Mouse (Mus musculus) thymus, adult 18-20 months (tissue): ENCODE results near the gene Epor.

Experiments
- DNase-seq, 2 experiments: peaks; one replicate each; pipeline ENCODE4 v3.0.0; 2022; ENCODE audit warnings: mixed read lengths in 2 of 2

Epor gene

GRCm38 (mm10) chr9:21936692-21937570 lies 26.4 kb downstream of the Epor start, which contains the start of gene Plppr2:
Gene Plppr2 (plus strand): TSS chr9:21937033.
- DNase-seq: peak; percentile 66 to 79

DNA sequence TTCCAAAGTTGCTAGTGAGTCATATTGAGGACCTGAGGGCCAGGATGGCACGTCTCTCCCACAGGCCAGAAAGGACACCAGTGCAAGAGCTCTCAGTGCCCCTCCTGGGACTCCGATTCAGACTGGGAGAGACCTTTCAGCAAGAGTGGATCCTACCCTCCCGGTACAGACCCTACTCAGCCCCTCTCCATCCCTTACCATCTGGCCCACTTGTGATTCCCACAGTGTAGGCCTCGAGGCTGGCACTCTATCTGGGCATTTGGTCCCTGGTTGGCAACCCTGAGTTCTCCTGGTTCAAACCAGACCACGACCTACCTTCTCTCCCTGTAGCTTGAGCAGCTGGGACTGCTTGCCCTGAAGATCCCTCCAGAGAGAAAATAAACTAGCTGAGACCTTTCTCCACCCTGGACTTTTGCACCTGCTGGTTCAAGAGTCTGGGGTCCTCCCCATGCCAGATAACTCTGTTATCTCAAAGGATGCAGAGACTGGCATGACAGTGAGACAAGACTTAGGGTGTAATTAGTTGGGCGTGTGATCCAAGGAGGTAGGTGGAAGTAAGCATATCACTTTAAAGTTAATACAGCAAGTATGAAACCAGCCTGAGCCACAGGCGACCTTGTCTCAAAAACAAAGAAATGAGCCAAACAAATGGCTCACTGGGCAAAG lies 27.7 kb downstream of the Epor start:
- no peak for DNase-seq

DNA sequence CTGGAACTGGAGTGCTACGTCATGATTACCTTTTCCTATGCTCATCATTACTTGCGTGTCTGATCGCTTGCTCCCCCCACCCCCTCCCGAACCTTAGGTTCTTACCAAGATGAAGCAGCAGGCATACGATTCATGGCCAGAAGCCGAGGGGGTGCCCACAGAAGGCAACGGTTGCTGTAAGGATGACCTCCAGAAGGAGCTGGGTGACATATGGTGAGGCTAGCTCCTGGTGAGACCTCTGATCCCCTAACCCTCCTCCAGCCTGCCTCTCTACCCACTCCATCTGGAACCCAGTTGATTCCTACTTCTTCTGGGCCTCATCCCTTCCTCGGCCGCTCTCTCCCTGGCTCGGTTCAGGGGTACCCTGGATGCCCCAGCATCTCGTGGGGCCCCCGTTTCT lies 29.3 kb downstream of the Epor start:
- no peak for DNase-seq

DNA sequence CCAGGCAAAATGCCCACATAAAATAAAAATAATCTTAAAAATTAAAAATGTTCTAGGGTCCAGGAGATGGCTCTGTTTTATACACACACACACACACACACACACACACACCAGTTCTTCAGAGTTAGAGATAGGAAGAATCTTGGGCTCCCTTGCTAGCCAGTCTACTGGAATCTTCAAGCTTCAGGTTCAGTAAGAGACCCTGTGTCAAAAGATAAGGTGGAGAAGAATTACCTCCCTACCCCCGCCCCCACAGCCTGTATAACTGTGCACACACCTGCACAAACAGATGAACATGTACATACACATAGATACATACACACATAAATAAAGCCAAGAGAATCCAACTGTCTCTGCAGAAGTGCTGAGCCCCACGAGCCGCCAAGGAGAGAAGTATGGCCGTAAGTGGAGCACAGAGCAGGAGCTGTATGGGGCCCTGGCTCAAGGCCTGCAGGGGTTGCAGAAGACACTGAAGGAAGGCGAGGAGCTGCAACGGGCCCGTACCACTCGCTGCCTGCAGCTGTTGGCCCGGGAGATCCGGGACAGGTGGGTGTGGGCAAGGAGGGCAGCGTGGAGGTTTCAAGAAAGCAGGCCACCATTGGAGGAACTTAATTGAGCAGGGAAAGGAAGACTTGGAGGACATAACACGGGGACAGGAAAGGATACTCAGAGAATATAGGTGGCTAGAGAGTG lies 30.7 kb downstream of the Epor start:
- no peak for DNase-seq

DNA sequence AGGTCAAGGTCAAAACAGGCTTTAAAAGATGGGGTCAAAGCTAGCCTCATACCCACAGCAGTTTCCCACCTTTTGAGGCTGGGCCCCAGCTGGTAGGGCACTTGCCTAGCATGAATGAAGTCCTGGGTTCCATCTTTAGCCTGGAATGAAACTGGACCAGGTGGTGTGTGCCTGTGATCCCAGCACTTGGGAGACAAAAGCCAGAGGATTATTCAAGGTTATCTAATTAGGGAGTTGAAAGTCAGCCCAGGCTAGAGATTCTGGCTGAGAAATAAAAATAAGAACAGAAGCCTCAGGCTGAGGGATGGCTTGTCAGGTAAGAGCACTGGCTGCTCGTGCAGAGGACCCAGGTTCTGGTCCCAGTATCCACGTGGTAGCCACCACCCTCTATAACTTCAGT lies 31.3 kb downstream of the Epor start:
- DNase-seq: no peak

DNA sequence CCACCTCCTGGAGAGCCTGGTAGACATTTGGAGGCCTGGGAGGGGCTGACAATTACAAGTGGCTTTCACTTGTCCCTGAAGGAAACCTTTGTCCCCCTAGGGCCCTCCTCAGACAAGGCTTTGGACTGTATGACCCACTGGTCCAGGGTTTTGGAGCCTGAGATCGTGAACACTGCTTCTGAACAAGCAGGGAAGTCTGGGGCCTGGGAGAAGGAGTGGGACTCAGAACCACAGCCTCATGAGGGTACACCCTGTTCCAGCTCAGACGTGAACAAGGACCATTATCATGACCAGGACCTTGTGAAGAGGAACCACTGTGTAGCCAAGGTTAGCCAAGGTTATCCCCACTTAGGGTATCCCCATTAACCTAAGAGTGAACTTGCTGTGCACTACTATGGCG lies 34.1 kb downstream of the Epor start:
- DNase-seq: no peak

DNA sequence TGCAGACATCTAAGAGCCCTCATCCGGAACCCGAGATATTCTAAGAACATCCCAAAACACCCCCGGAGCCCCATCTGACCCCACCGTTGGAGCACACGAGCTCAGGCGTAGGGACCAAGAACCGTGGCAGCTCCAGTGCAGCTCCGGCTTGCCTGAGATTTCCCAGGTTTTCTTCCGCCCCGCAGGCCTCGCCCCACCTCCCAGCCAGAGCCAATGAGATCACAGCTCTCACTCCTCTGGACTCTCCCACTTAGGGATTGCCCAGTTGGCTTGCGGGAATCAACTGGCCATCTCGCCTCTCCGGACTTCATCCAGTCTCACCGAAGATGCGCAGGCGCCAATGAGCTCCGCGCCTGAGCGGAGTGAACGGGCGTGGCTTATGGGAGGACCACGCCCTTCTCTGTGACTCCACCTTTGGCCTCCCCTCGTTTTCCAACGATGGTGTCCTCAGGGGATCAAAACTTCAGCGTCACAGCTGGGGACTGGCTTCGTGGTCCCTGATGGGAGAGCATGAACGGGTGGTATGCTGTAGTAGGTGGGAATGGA lies 36.0 kb downstream of the Epor start, which contains the start of the genes Ccdc159 and Tmem205:
Gene Ccdc159, plus strand, starts transcription at position 264 of the 546 bp plus-strand sequence.
Gene Tmem205, minus strand, starts transcription at position 349 of the 546 bp plus-strand sequence.
- DNase-seq: peak; percentile 36 to 39

- DNase-seq: no peak
These were observed 36.5 kb downstream of the Epor start for GRCm38 (mm10) chr9:21926784-21927183.

DNA sequence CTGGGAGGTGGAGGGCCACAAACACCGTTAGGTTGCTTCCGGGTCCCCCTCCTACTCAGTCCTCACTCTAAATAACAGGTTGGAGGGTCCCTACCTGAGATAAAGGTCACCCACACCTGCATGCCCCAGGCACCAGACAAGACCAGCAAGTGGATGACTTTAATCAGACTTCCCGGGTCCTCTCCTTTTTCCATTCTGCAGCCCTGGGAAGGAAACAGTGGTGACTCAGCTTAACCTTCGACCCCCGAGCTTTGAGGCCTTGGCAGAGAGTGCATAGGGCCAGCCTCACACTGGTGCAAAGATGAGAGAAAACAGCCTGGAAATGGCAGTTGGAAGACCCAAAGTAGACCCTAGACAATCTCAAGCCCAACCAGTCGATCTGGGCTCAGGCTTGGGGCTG lies 37.2 kb downstream of the Epor start:
- no peak for DNase-seq

GRCm38 (mm10) chr9:21925506-21925905 lies 37.8 kb downstream of the Epor start:
- DNase-seq: no peak

DNA sequence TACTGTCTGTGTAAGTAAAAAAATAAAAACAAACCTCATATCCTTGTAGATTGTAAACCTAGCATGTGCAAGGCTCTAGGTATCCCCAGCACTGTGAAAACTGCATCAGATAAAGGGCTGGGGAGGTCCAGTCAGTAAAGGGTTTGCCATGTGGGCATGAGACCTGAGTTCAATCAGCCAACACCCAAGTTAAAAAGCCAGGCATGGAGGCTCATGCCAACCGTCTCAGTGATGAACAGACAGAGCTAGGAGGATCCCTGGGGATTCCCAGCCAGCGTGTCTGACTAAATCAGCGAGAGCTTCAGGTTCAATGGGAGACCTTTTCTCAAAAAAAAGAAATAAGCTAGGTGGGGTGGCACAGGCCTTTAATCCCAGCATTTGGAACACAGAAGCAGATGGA lies 38.3 kb downstream of the Epor start:
- no peak for DNase-seq

DNA sequence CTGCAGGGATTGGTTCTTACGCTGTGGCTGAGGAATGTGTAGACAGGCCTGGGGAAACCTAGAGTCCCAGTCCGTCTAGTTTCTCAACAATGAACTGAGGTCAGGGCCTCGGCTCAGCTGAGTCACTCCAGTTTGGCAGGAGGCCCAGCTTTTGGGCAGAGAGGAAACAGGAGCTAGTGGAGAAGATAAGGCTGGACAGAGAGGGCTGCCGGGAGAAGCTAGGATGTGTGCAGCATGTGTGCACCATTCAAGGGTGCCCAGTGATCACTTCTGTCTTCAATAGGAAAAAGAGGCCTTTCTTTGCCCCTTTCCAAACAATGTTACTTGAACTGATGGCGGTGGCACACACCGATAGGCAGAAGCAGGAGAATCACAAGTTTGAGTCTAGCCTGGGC lies 39.2 kb downstream of the Epor start:
- DNase-seq: peak in 1 of 2 experiments; percentile 22

DNA sequence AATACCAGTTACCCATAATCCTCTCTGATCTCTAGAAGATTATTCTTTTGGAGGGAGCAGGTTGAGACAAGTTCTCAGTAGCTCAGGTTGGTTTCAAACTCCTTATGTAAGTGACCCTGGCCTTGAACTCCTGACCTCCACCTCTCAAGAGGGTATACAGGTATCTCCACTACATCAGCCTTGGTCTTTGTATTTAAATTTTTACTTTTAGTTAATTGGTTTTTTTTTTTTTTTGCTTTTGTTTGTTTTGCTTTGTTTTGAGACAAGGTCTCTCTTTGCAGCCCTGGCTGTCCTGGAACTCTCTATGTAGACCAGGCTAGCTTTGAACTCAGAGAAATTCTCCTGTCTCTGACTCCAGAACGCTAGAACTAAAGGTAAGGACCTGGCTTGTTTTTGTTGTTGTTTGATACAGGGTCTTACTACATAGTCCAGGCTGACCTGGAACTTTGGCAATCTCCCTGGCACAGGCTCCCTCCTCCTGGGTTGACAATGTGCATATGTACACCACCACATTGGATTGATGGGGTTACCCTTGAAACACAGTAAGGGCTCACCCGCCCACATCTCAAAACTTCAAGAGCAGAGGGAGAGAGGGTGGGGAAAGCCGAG lies 39.7 kb downstream of the Epor start:
- no peak for DNase-seq

GRCm38 (mm10) chr9:21923036-21923435 lies 40.3 kb downstream of the Epor start:
- DNase-seq: no peak

DNA sequence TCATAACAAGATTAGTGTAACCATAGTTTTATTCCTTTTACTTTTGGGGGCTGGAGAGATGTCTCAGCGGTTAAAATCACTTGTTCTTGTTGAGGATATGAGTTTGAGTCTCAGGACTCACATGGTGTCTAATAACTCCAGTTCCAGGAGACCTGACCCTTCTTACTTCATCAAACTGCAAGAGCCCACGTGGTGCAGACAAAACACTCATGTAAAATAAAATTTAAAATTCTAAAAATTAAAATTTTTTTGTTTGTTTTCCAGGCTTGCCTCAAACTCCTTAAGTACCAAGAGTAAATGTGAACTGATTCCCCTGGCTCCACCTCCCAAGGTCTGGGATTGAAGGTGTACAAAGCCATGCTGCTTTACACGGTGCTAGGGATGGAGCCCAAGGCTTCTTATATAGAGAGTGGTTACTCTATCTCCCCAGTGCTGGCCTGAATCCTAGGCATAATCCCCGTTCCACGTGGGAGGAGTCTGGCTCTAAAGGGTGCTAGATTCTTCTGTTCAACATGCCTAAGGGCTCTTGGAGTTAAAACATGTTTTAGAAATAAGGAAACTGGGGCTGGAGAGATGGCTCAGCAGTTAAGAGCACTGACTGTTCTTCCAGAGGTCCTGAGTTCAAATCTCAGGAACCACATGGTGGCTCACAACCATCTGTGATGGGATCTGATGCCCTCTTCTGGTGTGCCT lies 44.5 kb downstream of the Epor start:
- no peak for DNase-seq

- peak; percentile 93 to 94 for DNase-seq
These were observed 45.2 kb downstream of the Epor start, which contains the start of gene Rab3d for GRCm38 (mm10) chr9:21918035-21918592. Gene Rab3d (minus strand): TSS chr9:21918192.

DNA sequence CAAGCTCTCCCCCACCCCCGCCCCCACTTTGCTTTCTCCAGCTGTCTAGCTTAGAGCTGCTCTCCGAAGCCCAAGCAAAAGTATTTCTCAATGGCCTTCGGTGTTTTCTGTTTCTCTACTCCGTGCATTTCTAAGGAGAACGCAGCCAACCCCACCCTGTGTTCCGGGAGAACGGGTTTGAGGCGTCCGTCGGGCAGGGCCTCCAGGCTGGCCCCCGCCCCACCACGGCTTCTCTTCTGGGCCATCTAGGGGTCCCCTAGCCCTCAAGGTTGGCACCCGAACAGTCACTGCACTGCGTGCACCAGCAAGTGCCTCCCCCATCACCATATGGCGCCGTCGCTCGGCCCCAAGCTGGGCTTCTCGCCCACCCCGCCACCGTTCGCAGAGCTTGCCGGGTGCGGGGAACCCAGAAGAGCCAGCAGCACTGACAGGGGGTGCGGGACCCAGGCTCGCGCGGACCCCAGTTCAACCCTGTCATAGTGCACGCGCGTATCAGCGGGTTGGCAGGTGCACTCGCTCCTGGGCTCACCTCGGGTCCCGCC lies 45.7 kb downstream of the Epor start:
- no peak for DNase-seq

- no peak for DNase-seq
These were observed 46.3 kb downstream of the Epor start for GRCm38 (mm10) chr9:21916851-21917492.

DNA sequence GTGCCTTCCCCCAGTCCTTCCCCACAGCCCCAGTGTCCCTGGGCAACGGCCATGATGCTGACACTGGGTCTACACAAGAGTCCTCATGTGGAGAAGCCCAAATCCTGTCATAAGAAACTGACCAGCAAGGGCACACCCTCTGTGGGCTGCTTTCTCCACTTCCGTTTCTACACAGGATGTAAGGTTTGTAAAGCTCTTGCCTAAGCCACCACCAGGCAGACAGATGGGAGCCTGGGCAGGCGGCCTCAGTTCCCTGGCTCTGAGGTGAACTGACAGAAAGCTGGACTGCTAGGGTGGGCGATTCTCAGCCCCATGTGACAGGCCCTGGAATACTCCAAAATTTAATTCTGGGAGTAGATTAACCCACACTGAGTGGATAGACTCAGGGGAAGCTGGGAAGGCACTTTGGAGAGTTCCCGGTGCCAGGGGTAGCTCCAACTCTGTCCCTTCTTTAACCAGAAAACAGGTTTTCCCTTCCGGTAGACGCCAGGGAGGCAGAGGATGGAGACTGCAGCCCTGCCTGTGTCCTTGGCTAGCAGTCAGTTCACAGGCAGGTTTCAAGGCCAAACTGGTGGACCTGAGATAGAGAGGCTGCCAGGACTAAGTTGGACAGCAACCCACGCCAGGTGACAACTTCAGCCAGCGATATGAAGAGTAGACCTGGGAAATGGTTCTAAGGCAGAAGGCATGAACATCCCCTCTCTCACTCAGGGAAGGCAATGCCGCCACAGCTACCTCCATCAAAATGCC lies 53.7 kb downstream of the Epor start:
- no peak for DNase-seq
